Mouse (Mus musculus) CH12.LX (cell line): ENCODE results near the gene Zfyve9. TPM values are rescaled to one million over a fixed set of nuclear protein-coding genes. Genes with fewer than 3 reads are reported as not detected.
A peak's percentile ranks its signal among the peaks of the same experiment; 100 is the strongest.

ENCODE experiments used
- DNase-seq: peaks from one replicate; pipeline ENCODE4 v3.0.0-alpha.2; 2013; ENCODE audit errors: extremely low read depth
- H3K27ac ChIP-seq: 2 replicates; pipeline ENCODE4 v1.5.1; 2012; ENCODE audit warnings: low read depth, mild to moderate bottlenecking, control low read depth, moderate library complexity; ENCODE audit not compliant: insufficient read depth
- H3K27me3 ChIP-seq: replicated peaks from 2 replicates; pipeline ENCODE3; 2012; ENCODE audit warnings: inconsistent platforms
- H3K36me3 ChIP-seq, 2 experiments: replicated peaks in 1 of 2; 2 replicates each; pipeline versions ENCODE3 to v1.6.1; 2012; ENCODE audit warnings: inconsistent platforms in 1 of 2, low read length in 1 of 2, mild to moderate bottlenecking in 1 of 2, mixed read lengths in 1 of 2, moderate library complexity in 1 of 2; ENCODE audit not compliant: control insufficient read depth in 1 of 2, insufficient read depth in 1 of 2
- H3K4me1 ChIP-seq, 2 experiments: 2 replicates each; pipeline ENCODE4 v1.6.1; 2012; ENCODE audit warnings: inconsistent platforms in 1 of 2, moderate library complexity in 1 of 2; ENCODE audit not compliant: insufficient read depth in 2 of 2, control insufficient read depth in 1 of 2
- H3K4me2 ChIP-seq: 2 replicates; pipeline ENCODE4 v1.6.1; 2012; ENCODE audit warnings: low read depth, mild to moderate bottlenecking, control low read depth; ENCODE audit not compliant: poor library complexity, insufficient read depth, severe bottlenecking
- H3K4me3 ChIP-seq, 3 experiments: fragments of 150-350 bp in 1 of 3; sonication (generic) in 1 of 3; replicated peaks in 1 of 3; 2 replicates each; pipeline versions ENCODE3 to v1.5.1; 2011 to 2012; ENCODE audit warnings: low read depth in 2 of 3, low read length in 2 of 3, mild to moderate bottlenecking in 2 of 3, moderate library complexity in 2 of 3, control low read depth in 1 of 3, improper control_type of control experiment in 1 of 3, inconsistent platforms in 1 of 3, mixed read lengths in 1 of 3; ENCODE audit not compliant: poor library complexity in 1 of 3
- H3K79me2 ChIP-seq: replicated peaks from 2 replicates; pipeline ENCODE4 v1.6.1; 2012; ENCODE audit warnings: mild to moderate bottlenecking, moderate library complexity; ENCODE audit not compliant: control insufficient read depth, poor library complexity, insufficient read depth, severe bottlenecking; ENCODE audit errors: extremely low read depth
- H3K9ac ChIP-seq: 2 replicates; pipeline ENCODE4 v1.6.1; 2012; ENCODE audit warnings: low read depth, mild to moderate bottlenecking, control low read depth, moderate library complexity; ENCODE audit not compliant: insufficient read depth
- H3K9me3 ChIP-seq: replicated peaks from 2 replicates; pipeline ENCODE3; 2012; ENCODE audit warnings: low read length, inconsistent platforms, mixed read lengths
- BHLHE40 ChIP-seq: IDR thresholded peaks from 2 replicates; pipeline ENCODE4 v1.6.1; 2011; ENCODE audit warnings: mild to moderate bottlenecking, low read depth, low read length, improper control_type of control experiment
- E2F4 ChIP-seq: IDR thresholded peaks from 2 replicates; pipeline ENCODE4 v1.6.1; 2011; ENCODE audit warnings: low read depth, low read length, improper control_type of control experiment; ENCODE audit not compliant: insufficient replicate concordance
- ELF1 ChIP-seq: IDR thresholded peaks from 2 replicates; pipeline ENCODE4 v1.6.1; 2014; ENCODE audit warnings: low read depth, mild to moderate bottlenecking, inconsistent platforms, low read length, improper control_type of control experiment
- GABPA ChIP-seq: IDR thresholded peaks from 2 replicates; pipeline ENCODE4 v1.6.1; 2012; ENCODE audit warnings: low read depth, low read length, improper control_type of control experiment, inconsistent platforms; ENCODE audit not compliant: insufficient replicate concordance
- HCFC1 ChIP-seq: IDR thresholded peaks from 2 replicates; pipeline ENCODE4 v1.6.1; 2012; ENCODE audit warnings: low read depth, mild to moderate bottlenecking, inconsistent platforms, low read length, improper control_type of control experiment
- IRF4 ChIP-seq: IDR thresholded peaks from 2 replicates; pipeline ENCODE4 v1.6.1; 2014; ENCODE audit warnings: low read depth, mild to moderate bottlenecking, inconsistent platforms, low read length, improper control_type of control experiment
- JUN ChIP-seq: IDR thresholded peaks from 2 replicates; pipeline ENCODE4 v1.6.1; 2011; ENCODE audit warnings: low read depth, mild to moderate bottlenecking, low read length, improper control_type of control experiment, moderate library complexity; ENCODE audit not compliant: insufficient read depth
- KAT2A ChIP-seq: IDR thresholded peaks from 2 replicates; pipeline ENCODE4 v1.6.1; 2012; ENCODE audit warnings: low read length, improper control_type of control experiment, inconsistent platforms; ENCODE audit not compliant: insufficient replicate concordance
- MAFK ChIP-seq: IDR thresholded peaks from 2 replicates; pipeline ENCODE4 v1.6.1; 2011; ENCODE audit warnings: low read length, improper control_type of control experiment; ENCODE audit not compliant: insufficient replicate concordance
- MAX ChIP-seq: IDR thresholded peaks from 2 replicates; pipeline ENCODE4 v1.6.1; 2011; ENCODE audit warnings: low read length, improper control_type of control experiment
- NRF1 ChIP-seq: IDR thresholded peaks from 2 replicates; pipeline ENCODE4 v1.6.1; 2014; ENCODE audit warnings: low read depth, mild to moderate bottlenecking, inconsistent platforms, low read length, improper control_type of control experiment, moderate library complexity
- PAX5 ChIP-seq: IDR thresholded peaks from 2 replicates; pipeline ENCODE4 v1.6.1; 2012; ENCODE audit warnings: low read length, inconsistent platforms, mixed read lengths
- POLR2AphosphoS2 ChIP-seq: IDR thresholded peaks from 2 replicates; pipeline ENCODE4 v1.6.1; 2011; ENCODE audit warnings: low read depth, low read length, improper control_type of control experiment
- RCOR1 ChIP-seq: conservative IDR thresholded peaks from 2 replicates; pipeline ENCODE4 v1.6.1; 2012; ENCODE audit warnings: low read depth, mild to moderate bottlenecking, inconsistent platforms, low read length, improper control_type of control experiment
- SMC3 ChIP-seq: IDR thresholded peaks from 2 replicates; pipeline ENCODE4 v1.6.1; 2011; ENCODE audit warnings: low read depth, low read length, improper control_type of control experiment
- TBP ChIP-seq: conservative IDR thresholded peaks from 2 replicates; pipeline ENCODE4 v1.6.1; 2011; ENCODE audit warnings: low read depth, low read length, improper control_type of control experiment
- TCF12 ChIP-seq: IDR thresholded peaks from 2 replicates; pipeline ENCODE4 v1.6.1; 2014; ENCODE audit warnings: low read depth, mild to moderate bottlenecking, inconsistent platforms, low read length, improper control_type of control experiment
- USF1 ChIP-seq: IDR thresholded peaks from 2 replicates; pipeline ENCODE4 v1.6.1; 2014; ENCODE audit warnings: low read depth, mild to moderate bottlenecking, inconsistent platforms, low read length, improper control_type of control experiment
- USF2 ChIP-seq: conservative IDR thresholded peaks from 2 replicates; pipeline ENCODE4 v1.6.1; 2011; ENCODE audit warnings: low read depth, low read length, improper control_type of control experiment
- ZKSCAN1 ChIP-seq: IDR thresholded peaks from 2 replicates; pipeline ENCODE4 v1.6.1; 2012; ENCODE audit warnings: low read depth, inconsistent platforms, low read length, improper control_type of control experiment, borderline replicate concordance
- ZMIZ1 ChIP-seq: IDR thresholded peaks from 2 replicates; pipeline ENCODE4 v1.6.1; 2012; ENCODE audit warnings: low read depth, mild to moderate bottlenecking, inconsistent platforms, low read length, improper control_type of control experiment
- ZNF384 ChIP-seq: IDR thresholded peaks from 2 replicates; pipeline ENCODE4 v1.6.1; 2012; ENCODE audit warnings: low read depth, low read length, improper control_type of control experiment, inconsistent platforms
- dilution Hi-C: fragments of 300-500 bp; cut with MboI; formaldehyde crosslinking; loops from 2 replicates; pipeline ENCODE4 v1.14.3; 2020; ENCODE audit warnings: low sequenced_read_pairs; ENCODE audit not compliant: extremely low pct_unique_long_range_greater_than_20kb, extremely low pct_ligation_motif_present
- in situ Hi-C: fragments of 300-500 bp; cut with MboI; formaldehyde crosslinking; loops from 3 replicates; pipeline ENCODE4 v1.14.3; 2019; ENCODE audit warnings: low sequenced_read_pairs, low pct_ligation_motif_present, low pct_unique_long_range_greater_than_20kb, mixed read lengths
- polyA plus RNA-seq: library from polyadenylated mRNA; unstranded; fragments of >175 nt; gene quantifications from 2 replicates; pipeline ENCODE4 v1.2.1, GENCODE M21; 2012; ENCODE audit warnings: low read depth; ENCODE audit not compliant: insufficient read length
- total RNA-seq, 2 experiments: library from RNA; depleted of rRNA; stranded (reverse); fragments of 300-350 nt in 1 of 2; fragments of >200 nt in 1 of 2; gene quantifications; 2 replicates each; pipeline ENCODE4 v1.2.3; 2012 to 2014

The Zfyve9 gene
- total and polyA plus RNA-seq, 3 experiments: 0.83 to 2.8 (median 1.6) TPM

DNA sequence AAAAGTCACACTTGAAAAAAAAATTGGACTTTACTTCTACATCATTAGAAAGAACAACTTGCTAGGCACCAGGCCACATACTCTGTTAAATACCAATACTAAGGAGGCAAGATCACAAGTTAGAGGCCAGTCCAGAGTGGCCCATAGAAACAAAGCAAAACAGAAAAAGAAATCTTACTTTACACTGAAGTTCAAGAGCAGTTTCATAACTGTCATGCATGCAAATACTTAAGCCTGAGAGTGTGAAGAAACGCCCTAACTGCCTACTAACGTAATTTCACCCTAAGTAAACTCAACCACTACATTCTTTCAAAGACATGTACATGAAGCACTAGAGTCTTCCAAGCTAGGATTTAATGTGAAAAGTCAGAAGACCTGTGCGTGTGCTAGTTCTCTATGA is 45.1 kb upstream of the Zfyve9 start (continued):
- TF ChIP-seq ZNF384 (no peak), GABPA (no peak), JUN (peak; percentile 23; the same call in 1 of the 2 replicates), KAT2A (no peak), MAFK (no peak), SMC3 (no peak), TBP (no peak), USF1 (no peak)

DNA sequence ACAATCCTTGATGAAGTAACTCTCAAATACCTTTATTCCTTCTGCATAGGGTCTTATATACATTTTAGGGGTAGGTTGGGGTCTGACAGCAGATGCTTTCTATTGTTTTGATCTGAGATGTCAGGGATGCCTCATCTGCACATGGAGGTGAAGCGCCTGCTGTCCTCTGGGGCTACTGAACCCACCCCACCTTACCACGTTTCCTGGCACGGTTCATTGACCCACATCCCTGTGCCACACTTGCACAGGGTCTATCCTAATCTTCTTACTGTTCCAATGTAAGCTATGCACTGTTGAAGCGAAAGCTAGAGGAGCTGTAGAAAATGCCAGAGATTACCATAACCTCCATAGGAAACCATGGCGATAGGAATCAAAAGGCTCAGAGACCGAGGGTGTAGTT is 31.0 kb upstream of the Zfyve9 start:
- H3K9me3 ChIP-seq: no peaks in the 10 kb centered on the region
- TF ChIP-seq ZMIZ1 (no peak), USF2 (no peak), IRF4 (no peak), TCF12 (no peak), MAX (no peak), GABPA (no peak), MAFK (no peak), NRF1 (no peak), RCOR1 (no peak), E2F4 (no peak), BHLHE40 (no peak), ZKSCAN1 (no peak), PAX5 (no peak), HCFC1 (no peak), POLR2AphosphoS2 (no peak), ELF1 (no peak)
- H3K79me2 ChIP-seq: no peaks in the 10 kb centered on the region
- H3K9ac ChIP-seq: no peak overlapping the region
- dilution Hi-C loops: no loop called here
- no peaks in the 10 kb centered on the region for H3K4me1 ChIP-seq
- DNase-seq: no peak
- H3K27ac ChIP-seq: no peak overlapping the region
- H3K4me2 ChIP-seq: no peak overlapping the region
- H3K27me3 ChIP-seq: no peaks in the 10 kb centered on the region
- in situ Hi-C loops: no loop called here
- no peak overlapping the region for H3K4me3 ChIP-seq
- peaks cover 3 to 5% of the 10 kb centered on the region in 2 experiments for H3K36me3 ChIP-seq
